Mouse (Mus musculus): ENCODE data around the gene Mindy4b-ps.
"Not testable (repeated sequence)": the region's sequence is repeated elsewhere in the genome, so short reads cannot be mapped to it uniquely, and the experiment has no call there.

Mindy4b-ps gene

DNA sequence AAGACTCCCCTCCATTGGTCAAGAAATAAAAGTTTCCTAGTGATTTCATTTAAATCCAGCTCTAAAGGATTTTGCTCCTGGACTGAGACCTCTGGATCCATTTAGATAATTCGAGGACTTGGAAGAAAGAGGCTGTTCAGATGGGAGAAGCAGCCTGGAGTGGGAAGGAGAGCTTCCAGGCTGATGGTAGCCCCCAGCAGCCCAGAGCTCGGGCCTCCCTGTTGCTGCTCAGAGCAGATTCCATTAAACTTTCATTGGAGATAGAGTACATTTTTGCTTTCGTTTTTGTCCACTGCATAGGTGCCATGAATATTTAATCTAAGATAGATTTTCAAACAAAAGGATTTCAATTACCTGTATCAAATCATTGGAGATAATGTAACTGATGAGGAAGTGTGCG lies at the start of gene Mindy4b-ps:
TSS of gene Mindy4b-ps (minus strand) at position 101 of the 400 bp plus-strand sequence.
- no peak for DNase-seq

DNA sequence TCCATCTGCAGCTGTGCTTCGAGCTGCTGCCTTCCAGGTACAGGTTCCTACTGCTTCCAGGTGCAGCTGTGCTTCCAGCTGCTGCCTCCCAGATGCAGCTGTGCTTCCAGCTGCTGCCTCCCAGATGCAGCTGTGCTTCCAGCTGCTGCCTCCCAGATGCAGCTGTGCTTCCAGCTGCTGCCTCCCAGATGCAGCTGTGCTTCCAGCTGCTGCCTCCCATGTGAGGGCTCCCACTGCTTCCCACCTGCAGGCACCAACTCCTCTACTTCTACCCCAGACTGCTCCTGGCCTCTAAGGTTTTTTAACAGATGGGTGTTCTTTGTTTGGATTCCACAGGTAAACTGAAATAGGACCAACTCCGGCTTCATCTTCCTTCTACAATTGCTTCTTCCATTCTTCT lies 49.8 kb upstream of the Mindy4b-ps start:
- not testable (repeated sequence) for DNase-seq

DNA sequence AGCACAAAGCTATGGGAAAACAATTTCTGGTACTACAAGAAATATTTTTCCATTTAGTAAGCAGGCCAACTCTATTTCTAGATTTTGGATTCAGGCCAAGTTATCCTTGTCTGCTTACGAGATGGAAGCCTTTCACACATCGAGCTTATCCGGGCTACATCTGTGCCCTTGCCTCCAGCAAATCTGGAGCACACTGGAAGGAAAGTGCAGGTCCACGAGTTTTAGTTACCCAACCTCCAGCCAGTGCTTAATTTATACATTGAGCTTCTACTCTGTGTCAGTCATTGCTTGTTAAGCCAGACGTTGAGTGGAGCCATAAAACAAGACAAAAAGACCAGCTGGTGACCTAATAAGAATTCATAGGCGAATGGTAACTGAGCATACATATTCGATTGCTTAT lies 43.6 kb upstream of the Mindy4b-ps start:
- peak; percentile 8 for DNase-seq

DNA sequence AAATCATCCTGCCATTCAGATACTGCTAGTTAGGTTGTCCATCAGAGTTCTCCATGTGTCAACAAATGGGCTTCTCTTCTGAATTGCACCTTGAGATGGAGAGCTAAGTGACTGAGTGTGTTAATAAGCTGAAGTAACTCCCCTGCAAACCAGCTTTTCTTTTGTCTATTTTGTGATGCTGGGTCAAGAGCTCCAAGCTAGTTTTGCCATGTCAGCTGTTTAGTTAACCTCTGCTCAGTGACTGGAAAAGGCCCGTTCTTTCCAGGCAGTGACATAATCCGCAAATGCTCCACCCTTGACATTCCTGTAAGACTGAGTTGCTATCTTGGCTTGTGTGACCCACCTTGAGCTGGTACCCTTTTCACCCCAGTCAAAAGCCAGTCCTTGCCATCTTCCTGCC lies 40.9 kb upstream of the Mindy4b-ps start:
- DNase-seq = no peak

DNA sequence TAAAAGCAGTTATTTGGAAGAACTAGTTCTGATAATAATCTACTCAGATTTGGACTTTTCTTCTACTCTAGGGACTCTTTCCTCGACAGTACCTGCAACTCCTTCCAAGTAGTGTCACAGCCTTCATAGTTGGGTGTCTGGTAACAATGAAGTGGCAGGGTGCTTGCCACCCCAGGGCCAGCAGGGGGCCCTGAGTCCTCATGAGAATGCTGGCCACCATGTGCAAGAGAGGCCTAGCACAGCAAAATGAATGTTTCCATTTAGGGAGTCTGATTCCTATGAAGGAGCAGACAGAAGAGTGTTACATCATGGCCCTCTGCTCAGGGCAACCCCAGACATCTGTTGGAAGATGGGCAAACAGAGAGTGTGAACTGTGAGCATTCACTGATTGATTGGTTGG lies 21.3 kb upstream of the Mindy4b-ps start:
- DNase-seq = no peak

GRCm38 (mm10) chr3:58833442-58834160 lies 11.5 kb upstream of the Mindy4b-ps start:
- peak; percentile 40 for DNase-seq

DNA sequence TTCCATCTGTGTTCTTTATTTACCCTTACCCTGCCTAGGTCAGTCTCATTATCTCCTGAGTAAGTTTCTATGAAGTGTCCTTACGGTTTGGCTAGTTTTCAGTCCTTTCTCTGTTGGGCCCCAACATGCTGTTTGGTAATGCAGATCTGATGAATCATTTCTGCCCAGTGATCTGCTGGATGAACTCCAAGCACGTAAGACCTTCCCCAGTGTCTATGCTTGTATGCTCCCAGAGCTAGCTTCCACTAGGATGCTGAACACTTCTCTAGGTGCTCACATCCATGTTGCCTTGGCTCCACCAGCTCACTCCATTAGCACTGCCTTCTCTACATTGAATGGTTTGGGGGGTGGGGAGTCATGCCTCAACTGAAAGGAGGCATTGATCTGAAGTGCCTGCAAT lies 10.8 kb upstream of the Mindy4b-ps start:
- no peak for DNase-seq

DNA sequence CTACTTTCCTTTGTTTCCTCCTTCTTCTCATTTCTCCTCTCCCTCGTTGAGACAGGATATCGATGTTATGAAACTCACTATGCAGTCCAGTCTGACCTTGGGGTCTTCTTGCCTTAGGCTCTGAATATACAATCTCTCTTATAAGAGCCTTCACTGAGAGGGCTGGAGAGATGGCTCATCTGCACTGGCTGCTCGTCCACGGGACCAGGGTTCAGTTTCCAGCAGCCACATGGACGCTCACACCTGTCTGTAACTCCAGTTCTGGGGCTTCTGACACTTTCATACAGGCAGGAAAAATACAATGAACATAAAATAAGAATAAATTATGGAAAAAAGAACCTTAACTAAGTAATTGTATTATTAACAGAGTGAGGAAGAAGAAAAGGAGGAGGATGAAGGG lies 9.5 kb upstream of the Mindy4b-ps start:
- no peak for DNase-seq

DNA sequence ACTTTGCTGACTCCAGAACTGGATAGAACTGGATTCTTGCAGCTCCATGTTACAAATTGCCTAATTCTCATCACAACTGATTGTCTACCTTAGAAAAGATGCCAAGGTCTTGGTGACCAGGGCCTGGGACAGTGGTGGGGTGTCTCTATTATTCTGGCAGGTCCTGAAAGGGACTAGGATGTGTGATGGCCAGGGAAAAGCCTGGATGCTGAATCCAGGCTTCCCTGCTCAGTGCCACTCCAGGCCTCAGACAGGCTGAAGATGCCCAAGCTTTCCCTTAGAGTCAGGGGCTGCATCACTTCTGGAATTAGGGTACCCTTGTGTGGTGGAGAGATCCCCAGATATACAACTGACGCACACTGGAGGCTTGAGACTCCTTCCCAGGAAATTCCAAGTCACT lies 7.8 kb upstream of the Mindy4b-ps start:
- no peak for DNase-seq

DNA sequence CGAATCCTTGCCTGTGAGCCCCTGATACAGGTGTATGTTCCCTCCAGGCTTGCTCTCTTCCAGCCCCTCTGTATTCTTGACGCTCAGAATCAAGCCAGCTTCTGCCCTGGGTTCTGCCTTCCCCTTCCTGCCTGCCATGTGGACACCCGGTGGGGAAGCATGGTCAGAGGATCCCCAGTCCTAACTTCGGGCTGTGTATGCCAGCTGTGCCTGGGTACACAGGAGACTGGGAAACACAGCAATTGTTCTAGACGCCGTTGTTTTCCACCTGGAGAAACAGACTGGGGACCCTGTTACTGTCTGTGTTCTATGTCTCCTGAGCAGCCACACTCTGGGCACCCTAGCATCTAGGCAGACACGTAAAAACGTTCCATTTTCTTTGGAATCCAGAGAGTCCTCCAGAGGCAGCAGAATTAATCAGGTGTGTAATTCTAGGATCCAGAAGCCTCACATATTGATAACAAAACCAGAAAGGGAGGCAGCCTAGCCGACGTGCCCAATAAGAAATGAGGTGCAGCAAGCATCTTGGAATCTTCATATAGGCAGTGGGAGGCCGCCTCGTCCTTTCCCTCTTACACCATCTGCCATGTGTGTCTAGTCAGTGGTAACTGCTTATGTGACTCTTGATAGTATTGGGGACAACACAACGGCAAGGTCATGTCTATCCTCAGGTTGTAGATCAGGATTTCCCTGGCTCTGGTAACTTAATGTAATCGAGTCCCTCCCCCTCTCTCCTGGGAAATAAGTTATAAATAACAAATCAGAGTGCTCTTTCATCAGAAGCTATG lies 6.4 kb upstream of the Mindy4b-ps start:
- DNase-seq = no peak

- DNase-seq = no peak
These were observed 4.2 kb upstream of the Mindy4b-ps start for GRCm38 (mm10) chr3:58826266-58826665.

DNA sequence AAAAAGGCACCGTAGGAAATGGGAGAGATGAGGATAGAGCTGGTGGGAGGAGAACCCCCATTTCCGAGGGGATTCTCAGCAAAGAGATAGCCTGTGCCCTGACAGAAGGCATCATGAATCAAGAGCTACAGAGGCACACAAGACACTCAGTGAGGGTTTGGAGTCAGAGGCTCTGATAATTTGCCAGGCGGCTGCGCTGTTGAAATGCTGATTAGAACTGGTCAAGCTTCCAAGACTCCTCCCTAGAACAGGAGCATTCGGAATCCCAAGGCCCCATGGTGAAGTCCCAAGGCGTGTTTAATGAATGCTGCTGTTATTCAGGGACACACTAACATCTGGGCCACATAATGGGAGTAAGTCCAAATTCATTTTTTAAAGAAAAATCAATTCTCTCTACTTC lies 4.8 kb downstream of the Mindy4b-ps start:
- DNase-seq = no peak

GRCm38 (mm10) chr3:58814191-58814590 lies 7.9 kb downstream of the Mindy4b-ps start:
- no peak for DNase-seq

DNA sequence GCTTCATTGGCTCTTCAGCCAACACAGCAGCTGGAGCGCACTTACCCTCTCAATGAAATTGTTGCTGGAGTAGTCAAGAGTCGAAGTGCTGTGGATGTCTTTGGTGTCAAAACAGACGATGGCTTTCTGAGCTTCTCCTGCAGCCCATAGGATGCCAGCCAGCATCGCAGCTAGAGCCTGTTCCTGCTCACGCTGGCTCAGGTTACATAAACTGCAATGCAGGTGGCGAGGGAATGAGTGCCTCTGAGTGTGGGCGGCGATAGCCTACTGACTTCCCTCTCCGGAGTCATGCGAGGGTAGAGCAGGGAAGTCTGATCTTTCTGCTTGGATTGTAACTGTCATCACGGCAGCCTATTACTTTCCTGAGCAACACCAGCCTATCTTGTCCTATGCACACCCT lies 11.8 kb downstream of the Mindy4b-ps start:
- peak; percentile 67 for DNase-seq

GRCm38 (mm10) chr3:58809111-58809915 lies 12.8 kb downstream of the Mindy4b-ps start:
- DNase-seq = no peak

DNA sequence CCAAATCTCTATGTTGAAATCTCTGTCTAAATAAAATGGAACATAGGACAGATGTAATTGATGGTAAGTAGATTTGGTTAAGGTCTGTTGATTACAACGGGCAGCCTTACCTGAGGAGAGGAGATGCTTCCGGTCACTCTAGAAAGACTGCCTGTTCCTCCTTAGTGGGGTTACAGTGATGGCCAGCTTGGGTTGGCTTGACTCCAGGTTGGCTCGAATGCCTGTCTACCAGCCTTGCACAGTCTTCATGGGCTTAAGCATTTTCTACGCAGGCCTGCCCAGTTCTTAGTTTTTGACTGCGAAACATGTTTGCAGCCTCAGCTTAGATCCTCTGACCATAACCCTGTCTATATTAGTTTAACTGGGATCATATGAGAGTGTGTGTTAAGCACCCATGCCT lies 13.5 kb downstream of the Mindy4b-ps start:
- no peak for DNase-seq

DNA sequence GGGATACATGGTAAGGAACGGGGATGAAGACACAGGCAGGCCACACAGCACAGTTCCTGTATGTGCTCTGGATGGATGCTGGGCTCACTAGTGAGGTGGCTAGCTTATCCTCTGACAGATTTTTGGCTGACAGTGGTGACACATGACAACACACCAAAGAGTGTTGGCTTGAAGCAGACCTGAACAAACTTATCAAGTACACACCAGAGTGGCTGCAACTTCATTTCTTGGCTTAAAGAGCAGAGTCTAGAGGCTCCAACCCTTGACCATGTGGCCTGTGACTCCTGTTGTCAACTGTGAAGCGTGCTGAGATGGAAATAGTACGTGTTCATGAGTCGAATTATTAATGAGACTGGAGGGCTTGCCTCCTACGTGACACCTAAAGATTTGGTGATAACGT lies 17.4 kb downstream of the Mindy4b-ps start:
- no peak for DNase-seq

GRCm38 (mm10) chr3:58798676-58799075 lies 23.4 kb downstream of the Mindy4b-ps start:
- no peak for DNase-seq

DNA sequence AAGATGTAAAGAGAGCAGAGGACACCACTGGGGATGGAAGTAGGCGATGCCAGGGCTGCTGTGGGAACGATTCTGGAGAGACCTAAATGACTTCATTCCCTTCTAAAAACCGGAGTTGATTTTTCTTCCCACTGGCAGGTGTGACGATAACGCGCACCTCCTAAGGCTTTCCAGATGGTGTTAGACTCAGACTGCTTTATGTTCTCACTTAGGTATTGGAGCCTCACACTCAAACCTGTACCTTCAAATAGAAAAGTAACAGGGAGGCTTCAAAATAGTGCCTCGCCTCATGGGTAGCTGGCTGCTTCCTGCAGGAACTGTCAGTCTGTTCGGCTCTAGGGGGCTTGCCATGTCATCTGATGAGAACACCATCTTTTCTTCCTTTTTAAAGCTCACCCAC lies 23.9 kb downstream of the Mindy4b-ps start:
- no peak for DNase-seq

- no peak for DNase-seq
These were observed 32.6 kb downstream of the Mindy4b-ps start for GRCm38 (mm10) chr3:58789473-58789872.

GRCm38 (mm10) chr3:58789033-58789432 lies 33.1 kb downstream of the Mindy4b-ps start:
- no peak for DNase-seq

GRCm38 (mm10) chr3:58786470-58786869 lies 35.6 kb downstream of the Mindy4b-ps start:
- DNase-seq = no peak

GRCm38 (mm10) chr3:58785863-58786262 lies 36.2 kb downstream of the Mindy4b-ps start:
- DNase-seq = peak; percentile 79
